Mouse (Mus musculus) adipose tissue, adult 10 weeks (tissue): ENCODE data around the gene Zscan4d. TPM values are rescaled to one million over a fixed set of nuclear protein-coding genes. Genes with fewer than 3 reads are reported as not detected.

Experiments used
- polyA plus RNA-seq: library from polyadenylated mRNA; stranded (reverse); fragments of 350-450 nt; fragmentation: Illumina TruSeq; extraction: RNeasy Lipid Tissue Mini Kit (QIAGEN cat#74804); gene quantifications from one replicate; pipeline ENCODE4 v1.2.3, GENCODE M21; 2014; ENCODE audit warnings: low read depth, low replicate concordance

Gene Zscan4d
- polyA plus RNA-seq = not detected

DNA sequence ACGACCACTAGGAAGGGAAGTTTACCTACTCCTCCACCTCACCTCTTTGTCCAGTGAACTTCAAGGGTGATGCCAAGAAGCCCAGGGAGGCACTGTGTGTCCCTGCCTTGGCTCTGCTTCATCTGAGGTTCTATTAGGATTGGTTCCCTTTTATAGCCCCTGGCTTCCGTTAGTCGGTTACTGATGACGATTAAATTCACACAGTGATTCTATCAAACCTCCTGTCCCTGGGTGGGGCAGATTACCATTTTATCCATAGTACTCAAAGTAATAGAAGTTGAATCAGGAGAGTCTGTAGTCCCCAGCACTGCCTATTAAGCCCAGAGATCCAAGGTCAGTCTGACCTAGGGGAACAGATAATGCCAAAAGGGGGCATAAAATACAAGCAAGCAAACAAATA, at the start of gene Zscan4d:
Gene Zscan4d (minus strand): TSS at position 101 of the 400 bp plus-strand sequence.

Other genes starting within 250 kb of the Zscan4d start
- gene Zscan4c, start 160.4 kb downstream of the Zscan4d start, polyA plus RNA-seq = not detected
- gene Zscan4-ps1, start 96.5 kb downstream of the Zscan4d start, polyA plus RNA-seq = not detected
- gene Zscan4e, start 144.5 kb upstream of the Zscan4d start, polyA plus RNA-seq = not detected
- not detected for gene Zscan4f, start 231.8 kb upstream of the Zscan4d start, polyA plus RNA-seq